8 mouse cellular contexts compared by ENCODE assay signal in genomic region chr4:132144080-132144841, GRCm38 (mm10). TPM values are rescaled to one million over a fixed set of nuclear protein-coding genes. Genes with fewer than 3 reads are reported as not detected.
DNase-seq lines count a peak whose midpoint lies in the region; ATAC-seq lines count a peak whose summit lies in the region.

Oprd1 (minus strand) TSS chr4:132144486.

- peaks cover 4% of the 10 kb centered on the region for H3K4me1 ChIP-seq in forebrain, embryonic 16.5 days (replicated peaks; ENCODE audit: control insufficient read depth, insufficient read depth, low read length)
- H3K4me1 ChIP-seq in limb, embryonic 12.5 days (replicated peaks): 0 out of 2 replicates have a peak, but pooled peaks cover 13% of the 10 kb centered on the region

- peak within 1 kb of the TSS; percentile 56 for H3K4me2 ChIP-seq in forebrain, embryonic 16.5 days (ENCODE audit: low read length)
- H3K4me2 ChIP-seq in limb, embryonic 12.5 days: peak within 1 kb of the TSS; percentile 92

- H3K4me3 ChIP-seq in forebrain, embryonic 16.5 days (replicated peaks; ENCODE audit: low read length): peak within 1 kb of the TSS; percentile 43
- H3K4me3 ChIP-seq in limb, embryonic 12.5 days (replicated peaks): peak within 1 kb of the TSS; percentile 57

- under 1% methylated on average over 80 of the region's 89 CpGs for WGBS in forebrain, embryonic 16.5 days
- under 1% methylated on average over 89 of the region's 89 CpGs for WGBS in limb, embryonic 12.5 days

- no peak for DNase-seq in layer of hippocampus, adult 8-10 months (ENCODE audit: low spot score in 2 of 2)
- no peak for DNase-seq in layer of hippocampus, adult 9-11 months
- peak; percentile 7 to 10 for DNase-seq in adrenal gland, postnatal 36 days
- DNase-seq in retina, postnatal 1 day: peak; percentile 53
- no peak for DNase-seq in ovary, postnatal 10 days (ENCODE audit: low spot score)
- DNase-seq in thymus, postnatal 0 days (ENCODE audit: low spot score): no peak

- peaks cover 42% of the 10 kb centered on the region for H3K27me3 ChIP-seq in forebrain, embryonic 16.5 days (replicated peaks; ENCODE audit: control insufficient read depth, insufficient read depth, low read length)
- H3K27me3 ChIP-seq in limb, embryonic 12.5 days: peaks cover 70% of the 10 kb centered on the region

- no peaks in the 10 kb centered on the region for H3K36me3 ChIP-seq in forebrain, embryonic 16.5 days (ENCODE audit: control insufficient read depth, insufficient read depth)
- no peaks in the 10 kb centered on the region for H3K36me3 ChIP-seq in limb, embryonic 12.5 days

- no peak; the same call in 1 of the 2 replicates for ATAC-seq in forebrain, embryonic 16.5 days
- no peak; the same call in 1 of the 2 replicates for ATAC-seq in limb, embryonic 12.5 days (ENCODE audit: insufficient number of reproducible peaks, insufficient read depth, low FRiP score, low TSS enrichment, low read depth)

- H3K9me3 ChIP-seq in forebrain, embryonic 16.5 days (ENCODE audit: control insufficient read depth, low read length): no peaks in the 10 kb centered on the region
- H3K9me3 ChIP-seq in limb, embryonic 12.5 days: no peaks in the 10 kb centered on the region; the same call in 1 of the 2 replicates

- H3K9ac ChIP-seq in forebrain, embryonic 16.5 days (replicated peaks; ENCODE audit: low read depth, low read length): peak within 1 kb of the TSS; percentile 11; the same call in 1 of the 2 replicates
- peak within 1 kb of the TSS; percentile 63 for H3K9ac ChIP-seq in limb, embryonic 12.5 days (replicated peaks)

- no peak within 1 kb of the TSS for H3K27ac ChIP-seq in forebrain, embryonic 16.5 days (ENCODE audit: low read length)
- H3K27ac ChIP-seq in limb, embryonic 12.5 days: no peak within 1 kb of the TSS

RNA-seq across cellular contexts. Expression of gene Oprd1, which starts in this region (rescaled TPM):
- 10 to 100 TPM in 3 of 4 experiments, 1 to 10 TPM in 1; 9.2 to 13.4 (median 11.9) TPM for total RNA-seq in layer of hippocampus, adult 8-10 months (2022)
- under 1 TPM; 0.79 to 0.82 TPM for total RNA-seq in adrenal gland, postnatal 36 days (2021)
- polyA plus RNA-seq in forebrain, embryonic 16.5 days (2015; fragmentation: Nextera tagmentation; extraction: Ambion mirVana): 0.30 TPM in 1 of 2 replicates, not detected in the other
- 0.51 and 0.69 TPM in 2 replicates for polyA plus RNA-seq in limb, embryonic 12.5 days (2016; fragmentation: Nextera tagmentation; extraction: Ambion mirVana)
- polyA plus RNA-seq in thymus, postnatal 0 days (2015; fragmentation: Nextera tagmentation; extraction: Ambion mirVana): 0.08 and 0.22 TPM in 2 replicates

Comparison
In these comparisons a context has a peak if more than half of its experiments do, and no peak if none do; other contexts are left out.
1. RNA of gene Oprd1 (total RNA-seq): 9.2 to 13.4 TPM in layer of hippocampus, adult 8-10 months; 0.79 to 0.82 TPM in adrenal gland, postnatal 36 days; every median in the first group is over 4 times any median in the second.
2. Peak in DNase-seq in adrenal gland, postnatal 36 days; RNA of the gene not detected or under 1 TPM.